Mouse (Mus musculus) lung, postnatal 0 days (tissue): ENCODE data around the gene Anxa8.

Experiments
- CTCF ChIP-seq: IDR thresholded peaks from 2 replicates; pipeline ENCODE4 v1.5.1; 2016; ENCODE audit warnings: antibody characterized with exemption, mild to moderate bottlenecking
- EP300 ChIP-seq: IDR thresholded peaks from 2 replicates; pipeline ENCODE4 v1.6.1; 2016; ENCODE audit warnings: antibody characterized with exemption, mild to moderate bottlenecking, control low read depth

- TF ChIP-seq EP300 (no peak), CTCF (no peak)
Observed at GRCm38 (mm10) chr14:34135391-34135790, 49.6 kb downstream of the Anxa8 start.
